Mouse (Mus musculus): ENCODE data around the gene Rsad2.

DNA sequence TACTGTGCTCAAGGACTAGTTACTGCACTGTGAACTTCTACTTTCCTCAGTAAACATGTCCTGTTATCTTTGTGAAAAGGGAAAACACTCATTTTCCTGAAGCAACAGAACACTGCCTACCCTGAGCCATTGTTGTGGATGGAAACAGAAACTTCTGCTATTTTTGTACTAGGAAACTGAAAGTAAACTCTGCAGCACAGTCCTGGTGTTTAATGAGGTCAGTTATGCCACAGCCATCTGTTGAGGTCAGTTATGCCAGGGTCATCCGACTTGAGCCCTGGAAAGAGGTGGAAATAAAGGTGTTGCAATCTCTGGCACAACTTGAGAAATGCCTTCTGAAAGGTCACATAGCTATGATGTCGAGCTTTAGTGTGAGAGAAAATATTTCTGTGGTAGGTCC is 3.8 kb upstream of the Rsad2 start:
- no peak for TF ChIP-seq CTCF (IDR thresholded peaks at IDR 0.05; ENCODE audit: borderline replicate concordance, extremely low read depth, insufficient read depth, insufficient read length)
- no peak for TF ChIP-seq POLR2A (IDR thresholded peaks at IDR 0.05; ENCODE audit: borderline replicate concordance, extremely low read depth, insufficient read depth, insufficient read length, poor library complexity, severe bottlenecking)

Data from brain, embryonic 14.5 days (tissue).